Comparison of ENCODE assay signal across 8 mouse cellular contexts in the genomic region with DNA sequence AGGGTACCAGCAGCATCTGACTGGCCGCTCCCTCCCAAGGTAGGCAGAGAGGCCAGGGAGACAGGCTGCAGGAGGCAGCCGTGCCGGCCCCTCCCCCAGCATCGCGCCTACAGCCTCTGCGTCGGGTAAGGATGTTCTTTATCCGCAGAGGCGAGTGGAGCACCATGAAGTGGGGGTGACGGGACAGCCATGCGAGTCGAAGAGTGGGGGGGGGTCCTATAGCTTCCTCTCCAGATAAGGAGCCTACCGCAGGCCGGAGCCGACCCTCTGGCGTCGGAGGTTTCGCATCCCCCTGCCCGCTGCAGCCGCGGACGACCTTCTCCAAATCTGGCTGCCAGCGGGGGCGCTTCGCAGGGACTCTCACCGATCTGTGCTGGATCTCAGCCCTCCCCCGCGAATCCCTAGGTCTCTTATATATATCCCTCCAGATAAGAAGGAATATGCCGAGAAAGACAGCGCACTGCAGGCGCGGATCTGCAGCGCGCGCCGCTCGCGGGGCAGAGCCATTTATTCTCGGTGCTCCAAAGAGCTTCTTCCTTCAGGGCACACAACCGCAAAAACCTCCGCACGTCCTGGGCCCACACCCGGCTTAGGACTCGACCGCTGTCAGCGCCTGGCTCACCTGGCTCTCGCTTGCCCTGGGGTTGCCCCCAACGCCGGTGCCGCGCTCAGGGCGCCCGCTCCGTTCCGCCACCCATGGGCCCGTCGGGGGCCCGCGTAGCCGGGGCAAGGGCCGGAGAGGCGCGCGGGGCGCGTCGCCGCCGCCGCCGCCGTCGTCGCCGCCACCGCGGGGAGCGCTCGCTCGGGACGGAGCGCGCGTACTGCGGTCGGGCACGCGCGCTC. TPM values are rescaled to one million over a fixed set of nuclear protein-coding genes. Genes with fewer than 3 reads are reported as not detected.
DNase-seq lines count a peak whose midpoint lies in the region; ATAC-seq lines count a peak whose summit lies in the region.

No protein-coding gene starts in this region.

- no peaks in the 10 kb centered on the region for H3K9me3 ChIP-seq in forebrain, embryonic 11.5 days (ENCODE audit: control insufficient read depth, low read length)
- no peaks in the 10 kb centered on the region for H3K9me3 ChIP-seq in liver, embryonic 12.5 days (replicated peaks)
- no peaks in the 10 kb centered on the region for H3K9me3 ChIP-seq in neural tube, embryonic 14.5 days (ENCODE audit: control insufficient read depth, low read length)

- H3K9ac ChIP-seq in forebrain, embryonic 11.5 days (ENCODE audit: low read length): peak overlapping the region; percentile 82
- peak overlapping the region; percentile 99 for H3K9ac ChIP-seq in liver, embryonic 12.5 days
- peak overlapping the region; percentile 100 for H3K9ac ChIP-seq in neural tube, embryonic 14.5 days (replicated peaks; ENCODE audit: low read depth, low read length)

- peak; percentile 31 for ATAC-seq in forebrain, embryonic 11.5 days (replicated peaks; ENCODE audit: low FRiP score)
- ATAC-seq in inflammation-experienced regulatory T-cells, adult 6 months: peak; percentile 18
- ATAC-seq in liver, embryonic 12.5 days: peak; percentile 57
- peak; percentile 11 for ATAC-seq in neural tube, embryonic 14.5 days (ENCODE audit: low read depth)

- H3K36me3 ChIP-seq in forebrain, embryonic 11.5 days (ENCODE audit: control insufficient read depth, insufficient read depth, low read length): no peaks in the 10 kb centered on the region
- peaks cover 4% of the 10 kb centered on the region; the same call in 1 of the 2 replicates for H3K36me3 ChIP-seq in liver, embryonic 12.5 days
- H3K36me3 ChIP-seq in neural tube, embryonic 14.5 days (ENCODE audit: control insufficient read depth, insufficient read depth, low read length): no peaks in the 10 kb centered on the region

- H3K4me3 ChIP-seq in forebrain, embryonic 11.5 days (ENCODE audit: low read depth, low read length): peak overlapping the region; percentile 83
- peak overlapping the region; percentile 87 for H3K4me3 ChIP-seq in liver, embryonic 12.5 days
- H3K4me3 ChIP-seq in neural tube, embryonic 14.5 days (ENCODE audit: low read depth, low read length): peak overlapping the region; percentile 91

- peak overlapping the region; percentile 94 for H3K4me2 ChIP-seq in forebrain, embryonic 11.5 days (ENCODE audit: low read depth, low read length, severe bottlenecking)
- peak overlapping the region; percentile 84 for H3K4me2 ChIP-seq in liver, embryonic 12.5 days
- H3K4me2 ChIP-seq in neural tube, embryonic 14.5 days (ENCODE audit: low read depth, low read length): peak overlapping the region; percentile 88

- peak overlapping the region; percentile 63; the same call in 1 of the 2 replicates for H3K27ac ChIP-seq in forebrain, embryonic 11.5 days (ENCODE audit: low read depth, low read length)
- H3K27ac ChIP-seq in liver, embryonic 12.5 days: peak overlapping the region; percentile 90
- H3K27ac ChIP-seq in neural tube, embryonic 14.5 days (ENCODE audit: low read depth, low read length): peak overlapping the region; percentile 96

- peak; percentile 68 for DNase-seq in layer of hippocampus, adult 11-12 months (ENCODE audit: low spot score)
- DNase-seq in layer of hippocampus, adult 9-10 months (ENCODE audit: low spot score): no peak
- peak; percentile 35 to 61 for DNase-seq in adrenal gland, postnatal 36 days
- DNase-seq in forebrain, embryonic 11.5 days (ENCODE audit: low spot score): peak; percentile 65
- no peak for DNase-seq in natural killer cell, adult 2 months (ENCODE audit: low spot score in 2 of 2)

- peaks cover 12% of the 10 kb centered on the region for H3K27me3 ChIP-seq in forebrain, embryonic 11.5 days (ENCODE audit: control insufficient read depth, insufficient read depth, low read length)
- peaks cover 100% of the 10 kb centered on the region for H3K27me3 ChIP-seq in liver, embryonic 12.5 days (replicated peaks)
- H3K27me3 ChIP-seq in neural tube, embryonic 14.5 days (ENCODE audit: control insufficient read depth, insufficient read depth, low read length): no peaks in the 10 kb centered on the region

- H3K4me1 ChIP-seq in forebrain, embryonic 11.5 days (replicated peaks; ENCODE audit: control insufficient read depth, insufficient read depth, low read length): peaks cover 23% of the 10 kb centered on the region
- peaks cover 67% of the 10 kb centered on the region for H3K4me1 ChIP-seq in liver, embryonic 12.5 days
- peaks cover 53% of the 10 kb centered on the region for H3K4me1 ChIP-seq in neural tube, embryonic 14.5 days (ENCODE audit: control insufficient read depth, insufficient read depth, low read length)

- WGBS in forebrain, embryonic 11.5 days: 1% methylated on average over 89 of the region's 89 CpGs
- 1% methylated on average over 85 of the region's 89 CpGs for WGBS in liver, embryonic 12.5 days (ENCODE audit: insufficient replicate concordance)
- WGBS in neural tube, embryonic 14.5 days: under 1% methylated on average over 77 of the region's 89 CpGs

RNA-seq across cellular contexts. Expression of gene Dusp8, which starts 1.1 kb away (rescaled TPM):
- total RNA-seq in adrenal gland, postnatal 36 days (2021): 10 to 100 TPM in 1 of 2 experiments, 1 to 10 TPM in 1; 7.4 to 28.9 TPM
- polyA plus RNA-seq in forebrain, embryonic 11.5 days (2014; fragmentation: Nextera tagmentation; extraction: Ambion mirVana): 22.6 and 28.1 TPM in 2 replicates
- polyA plus RNA-seq in inflammation-experienced regulatory T-cells, adult 6 months (2017; shearing (Covaris generic)): not detected
- 7.4 and 7.5 TPM in 2 replicates for polyA plus RNA-seq in liver, embryonic 12.5 days (2016; fragmentation: Nextera tagmentation; extraction: Ambion mirVana)
- 136 and 141 TPM in 2 replicates for polyA plus RNA-seq in neural tube, embryonic 14.5 days (2014; fragmentation: Nextera tagmentation; extraction: Ambion mirVana)

RNA-seq across cellular contexts. Expression of gene Gm45618, which starts 26.0 kb away (rescaled TPM):
- total RNA-seq in adrenal gland, postnatal 36 days (2021): not detected
- polyA plus RNA-seq in forebrain, embryonic 11.5 days (2014; fragmentation: Nextera tagmentation; extraction: Ambion mirVana): 0.31 TPM in 1 of 2 replicates, not detected in the other
- not detected for polyA plus RNA-seq in inflammation-experienced regulatory T-cells, adult 6 months (2017; shearing (Covaris generic))
- not detected in 2 replicates for polyA plus RNA-seq in liver, embryonic 12.5 days (2016; fragmentation: Nextera tagmentation; extraction: Ambion mirVana)
- not detected in 2 replicates for polyA plus RNA-seq in neural tube, embryonic 14.5 days (2014; fragmentation: Nextera tagmentation; extraction: Ambion mirVana)

RNA-seq across cellular contexts. Expression of gene Mob2, which starts 33.7 kb away (rescaled TPM):
- 10 to 100 TPM; 48.1 to 58.4 TPM for total RNA-seq in adrenal gland, postnatal 36 days (2021)
- 52.9 and 55.9 TPM in 2 replicates for polyA plus RNA-seq in forebrain, embryonic 11.5 days (2014; fragmentation: Nextera tagmentation; extraction: Ambion mirVana)
- polyA plus RNA-seq in inflammation-experienced regulatory T-cells, adult 6 months (2017; shearing (Covaris generic)): 10 to 100 TPM; 61.4 to 67.5 (median 65.3) TPM
- 62.9 and 64.6 TPM in 2 replicates for polyA plus RNA-seq in liver, embryonic 12.5 days (2016; fragmentation: Nextera tagmentation; extraction: Ambion mirVana)
- polyA plus RNA-seq in neural tube, embryonic 14.5 days (2014; fragmentation: Nextera tagmentation; extraction: Ambion mirVana): 50.5 and 53.5 TPM in 2 replicates

RNA-seq across cellular contexts. Expression of gene Gm39115, which starts 41.3 kb away (rescaled TPM):
- total RNA-seq in adrenal gland, postnatal 36 days (2021): not detected
- not detected in 2 replicates for polyA plus RNA-seq in forebrain, embryonic 11.5 days (2014; fragmentation: Nextera tagmentation; extraction: Ambion mirVana)
- not detected for polyA plus RNA-seq in inflammation-experienced regulatory T-cells, adult 6 months (2017; shearing (Covaris generic))
- polyA plus RNA-seq in liver, embryonic 12.5 days (2016; fragmentation: Nextera tagmentation; extraction: Ambion mirVana): not detected in 2 replicates
- not detected in 2 replicates for polyA plus RNA-seq in neural tube, embryonic 14.5 days (2014; fragmentation: Nextera tagmentation; extraction: Ambion mirVana)

RNA-seq across cellular contexts. Expression of gene Gm45337, which starts 49.9 kb away (rescaled TPM):
- total RNA-seq in adrenal gland, postnatal 36 days (2021): not detected
- not detected in 2 replicates for polyA plus RNA-seq in forebrain, embryonic 11.5 days (2014; fragmentation: Nextera tagmentation; extraction: Ambion mirVana)
- polyA plus RNA-seq in inflammation-experienced regulatory T-cells, adult 6 months (2017; shearing (Covaris generic)): not detected
- polyA plus RNA-seq in liver, embryonic 12.5 days (2016; fragmentation: Nextera tagmentation; extraction: Ambion mirVana): not detected in 2 replicates
- polyA plus RNA-seq in neural tube, embryonic 14.5 days (2014; fragmentation: Nextera tagmentation; extraction: Ambion mirVana): not detected in 2 replicates

Comparison
In these comparisons a context has a peak if more than half of its experiments do, and no peak if none do; other contexts are left out.
1. DNase-seq: peak in layer of hippocampus, adult 11-12 months (single experiment), adrenal gland, postnatal 36 days (2 of 2) and forebrain, embryonic 11.5 days (single experiment); none in layer of hippocampus, adult 9-10 months (single experiment) and natural killer cell, adult 2 months (0 of 2).
2. Peak in every context shown above with its lines, with median percentiles within 50 percentile points of each other: ATAC-seq, H3K27ac ChIP-seq, H3K4me2 ChIP-seq, H3K4me3 ChIP-seq and H3K9ac ChIP-seq.